Mouse (Mus musculus) liver, embryonic 14.5 days (tissue): ENCODE results near the gene Sbno2.

Experiments used
- CTCF ChIP-seq: IDR thresholded peaks from 2 replicates; pipeline ENCODE4 v1.5.1; 2016; ENCODE audit warnings: antibody characterized with exemption, low read depth, control low read depth
- EP300 ChIP-seq: IDR thresholded peaks from 2 replicates; pipeline ENCODE4 v1.6.1; 2016; ENCODE audit warnings: antibody characterized with exemption, low read depth

DNA sequence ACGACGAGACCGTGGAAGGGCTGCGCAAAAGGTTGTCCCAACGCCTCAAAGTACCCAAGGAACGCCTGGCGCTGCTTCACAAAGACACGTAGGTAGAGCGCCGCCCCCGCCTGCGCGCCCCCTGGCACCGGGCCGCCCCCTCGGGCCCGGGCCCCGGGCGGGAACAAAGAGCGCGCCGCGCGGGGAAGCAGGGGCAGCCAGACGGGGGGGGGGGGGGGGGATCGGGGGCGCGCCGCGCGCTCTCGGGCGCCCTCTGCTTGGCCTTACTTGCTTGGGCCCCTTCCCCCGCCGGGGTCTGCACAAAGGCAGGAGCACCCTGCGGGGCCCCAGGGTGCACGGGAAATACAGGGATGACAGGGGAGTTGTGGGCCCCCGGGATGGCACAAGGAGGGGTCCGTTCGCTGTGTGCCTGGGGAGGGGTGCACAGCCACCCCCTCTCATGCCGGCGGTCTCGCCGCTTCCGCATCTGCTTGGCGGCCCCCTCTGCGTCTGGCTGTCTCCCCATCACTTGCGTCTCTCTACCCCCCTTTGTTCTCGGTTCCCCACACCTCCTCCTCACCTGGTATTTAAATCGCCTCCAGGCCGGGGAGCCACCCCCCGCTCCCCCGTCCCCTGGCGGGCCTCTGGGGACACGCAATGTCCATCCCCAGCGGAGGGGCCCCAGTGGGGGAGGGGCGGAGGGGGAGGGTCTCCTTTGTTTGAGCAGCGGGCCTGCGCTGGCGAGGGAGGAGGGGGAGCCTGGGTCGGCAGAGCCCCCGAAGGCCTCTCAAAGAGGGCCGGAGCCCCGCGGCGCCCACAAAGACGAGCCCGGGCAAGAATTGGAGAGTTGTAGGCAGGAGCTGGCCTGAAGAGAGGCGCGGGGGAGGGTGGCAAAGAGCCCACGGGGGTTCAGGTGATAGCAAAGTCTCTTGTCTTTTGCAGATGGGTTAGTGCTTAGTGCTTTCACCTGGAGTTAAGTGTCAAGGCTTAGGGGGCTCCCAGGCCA, 45.1 kb upstream of the Sbno2 start:
- TF ChIP-seq EP300 (no peak), CTCF (no peak)
